Mouse (Mus musculus) cerebellum, adult 2 months (tissue): ENCODE measurements at regions not wholly inside any gene's neighbourhood (a gene's known extent, or its start where the extent isn't known, plus 50 kb on each side); places are given as distances from the start of the nearest gene placed in this dataset.

Experiments
- CTCF ChIP-seq: fragments of 200-500 bp; IDR thresholded peaks from 2 replicates; pipeline ENCODE4 v1.5.1; 2011; ENCODE audit warnings: low read depth, mild to moderate bottlenecking, control low read depth, low read length, moderate library complexity, borderline replicate concordance; ENCODE audit not compliant: insufficient read depth
- POLR2A ChIP-seq: fragments of 200-500 bp; IDR thresholded peaks from 2 replicates; pipeline ENCODE4 v1.6.1; 2011; ENCODE audit warnings: low read length, control low read depth, borderline replicate concordance; ENCODE audit not compliant: insufficient read depth

DNA sequence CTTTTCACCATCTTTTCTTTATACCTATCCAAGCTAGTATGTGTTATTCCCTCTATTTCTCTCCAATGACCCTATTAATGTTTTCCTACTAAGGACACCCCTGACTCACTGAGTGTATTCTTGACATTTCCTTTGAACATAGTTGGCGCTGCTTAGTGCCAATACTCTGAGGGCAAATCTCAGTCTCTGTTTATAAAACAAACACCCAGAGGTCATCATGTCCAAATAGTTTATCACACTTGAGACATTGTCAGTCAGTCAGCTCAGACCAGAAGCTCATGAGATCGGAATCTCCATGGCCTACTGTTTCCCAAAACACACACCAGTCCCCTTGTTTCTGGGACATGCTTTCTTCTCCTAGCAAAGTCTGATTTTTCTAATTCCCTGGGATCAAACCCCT, 100.9 kb downstream of the Fbxo4 start:
- TF ChIP-seq CTCF (no peak), POLR2A (no peak)
